Mouse (Mus musculus): Measurements from ENCODE around the gene Ifit2. TPM values are rescaled to one million over a fixed set of nuclear protein-coding genes. Genes with fewer than 3 reads are reported as not detected.
"Not testable (repeated sequence)": the region's sequence is repeated elsewhere in the genome, so short reads cannot be mapped to it uniquely, and the experiment has no call there.

The Ifit2 gene
- polyA plus RNA-seq, 1 experiment from 2014 or later = 9.0 TPM

GRCm38 (mm10) chr19:34556621-34557020 is 6.1 kb downstream of the Ifit2 start:
- H3K4me1 ChIP-seq (replicated peaks; ENCODE audit: control insufficient read depth, insufficient read depth, low read length) = peaks cover 6% of the 10 kb centered on the region; the same call in 1 of the 2 replicates
- no peak for ATAC-seq
- no peak overlapping the region for H3K4me2 ChIP-seq (ENCODE audit: low read length)
- no peaks in the 10 kb centered on the region for H3K36me3 ChIP-seq (ENCODE audit: control insufficient read depth, insufficient read depth)
- no peak overlapping the region for H3K4me3 ChIP-seq (replicated peaks; ENCODE audit: low read length)
- H3K27me3 ChIP-seq (replicated peaks; ENCODE audit: control insufficient read depth, insufficient read depth, low read length) = no peaks in the 10 kb centered on the region
- H3K9ac ChIP-seq (replicated peaks; ENCODE audit: low read depth, low read length) = no peak overlapping the region
- no peaks in the 10 kb centered on the region for H3K9me3 ChIP-seq (ENCODE audit: control insufficient read depth, low read length)
- 66% methylated on average over 3 of the region's 3 CpGs for WGBS
- no peak overlapping the region for H3K27ac ChIP-seq (ENCODE audit: low read length)

DNA sequence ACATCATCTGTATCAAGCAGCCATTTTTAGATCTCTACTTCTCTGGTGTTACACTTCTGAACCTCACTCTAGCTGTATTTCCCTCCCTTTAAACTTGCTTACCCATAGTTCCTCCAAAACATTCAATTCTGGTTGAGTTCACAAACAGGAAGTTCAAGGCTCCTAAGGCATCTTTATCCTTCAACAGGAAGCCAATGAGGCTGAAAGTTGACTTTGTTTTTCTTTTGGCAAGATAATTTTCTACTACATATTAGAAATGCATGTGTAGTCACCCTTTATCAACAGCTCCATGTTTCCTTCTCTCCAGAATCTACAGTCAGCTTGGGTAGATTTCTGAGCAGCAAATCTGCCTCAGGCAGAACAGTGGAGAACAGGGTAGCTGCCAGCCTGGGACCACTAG is 12.1 kb downstream of the Ifit2 start:
- Histone ChIP-seq H3K27me3 (replicated peaks; ENCODE audit: control insufficient read depth, insufficient read depth, low read length) (no peaks in the 10 kb centered on the region), H3K4me2 (ENCODE audit: low read length) (no peak overlapping the region), H3K36me3 (ENCODE audit: control insufficient read depth, insufficient read depth) (no peaks in the 10 kb centered on the region), H3K27ac (ENCODE audit: low read length) (no peak overlapping the region), H3K9ac (replicated peaks; ENCODE audit: low read depth, low read length) (no peak overlapping the region), H3K9me3 (ENCODE audit: control insufficient read depth, low read length) (no peaks in the 10 kb centered on the region), H3K4me3 (replicated peaks; ENCODE audit: low read length) (no peak overlapping the region), H3K4me1 (replicated peaks; ENCODE audit: control insufficient read depth, insufficient read depth, low read length) (no peaks in the 10 kb centered on the region)
- ATAC-seq = no peak

GRCm38 (mm10) chr19:34566178-34566784 is 15.8 kb downstream of the Ifit2 start:
- H3K4me1 ChIP-seq (replicated peaks; ENCODE audit: control insufficient read depth, insufficient read depth, low read length) = no peaks in the 10 kb centered on the region
- 70% methylated on average over 1 of the region's 1 CpGs for WGBS
- H3K27me3 ChIP-seq (replicated peaks; ENCODE audit: control insufficient read depth, insufficient read depth, low read length) = no peaks in the 10 kb centered on the region
- no peaks in the 10 kb centered on the region for H3K9me3 ChIP-seq (ENCODE audit: control insufficient read depth, low read length)
- no peak for ATAC-seq
- no peak overlapping the region for H3K4me3 ChIP-seq (replicated peaks; ENCODE audit: low read length)
- H3K9ac ChIP-seq (replicated peaks; ENCODE audit: low read depth, low read length) = no peak overlapping the region
- no peak overlapping the region for H3K4me2 ChIP-seq (ENCODE audit: low read length)
- no peaks in the 10 kb centered on the region for H3K36me3 ChIP-seq (ENCODE audit: control insufficient read depth, insufficient read depth)
- no peak overlapping the region for H3K27ac ChIP-seq (ENCODE audit: low read length)

GRCm38 (mm10) chr19:34568988-34569895 is 18.7 kb downstream of the Ifit2 start:
- WGBS = 81% methylated on average over 7 of the region's 7 CpGs
- Histone ChIP-seq H3K4me2 (ENCODE audit: low read length) (no peak overlapping the region), H3K4me1 (replicated peaks; ENCODE audit: control insufficient read depth, insufficient read depth, low read length) (no peaks in the 10 kb centered on the region), H3K4me3 (replicated peaks; ENCODE audit: low read length) (no peak overlapping the region), H3K9me3 (ENCODE audit: control insufficient read depth, low read length) (no peaks in the 10 kb centered on the region), H3K27ac (ENCODE audit: low read length) (no peak overlapping the region), H3K36me3 (ENCODE audit: control insufficient read depth, insufficient read depth) (no peaks in the 10 kb centered on the region), H3K27me3 (replicated peaks; ENCODE audit: control insufficient read depth, insufficient read depth, low read length) (no peaks in the 10 kb centered on the region), H3K9ac (replicated peaks; ENCODE audit: low read depth, low read length) (no peak overlapping the region)
- no peak for ATAC-seq

GRCm38 (mm10) chr19:34569896-34570476 is 19.5 kb downstream of the Ifit2 start:
- H3K9ac ChIP-seq (replicated peaks; ENCODE audit: low read depth, low read length) = no peak overlapping the region
- H3K9me3 ChIP-seq (ENCODE audit: control insufficient read depth, low read length) = no peaks in the 10 kb centered on the region
- no peaks in the 10 kb centered on the region for H3K4me1 ChIP-seq (replicated peaks; ENCODE audit: control insufficient read depth, insufficient read depth, low read length)
- H3K4me3 ChIP-seq (replicated peaks; ENCODE audit: low read length) = no peak overlapping the region
- no peaks in the 10 kb centered on the region for H3K27me3 ChIP-seq (replicated peaks; ENCODE audit: control insufficient read depth, insufficient read depth, low read length)
- no peaks in the 10 kb centered on the region for H3K36me3 ChIP-seq (ENCODE audit: control insufficient read depth, insufficient read depth)
- no peak overlapping the region for H3K27ac ChIP-seq (ENCODE audit: low read length)
- WGBS = 74% methylated on average over 4 of the region's 4 CpGs
- no peak for ATAC-seq
- H3K4me2 ChIP-seq (ENCODE audit: low read length) = no peak overlapping the region

- Histone ChIP-seq H3K9me3 (ENCODE audit: control insufficient read depth, low read length) (no peaks in the 10 kb centered on the region), H3K27ac (ENCODE audit: low read length) (no peak overlapping the region), H3K4me1 (replicated peaks; ENCODE audit: control insufficient read depth, insufficient read depth, low read length) (no peaks in the 10 kb centered on the region), H3K36me3 (ENCODE audit: control insufficient read depth, insufficient read depth) (no peaks in the 10 kb centered on the region), H3K4me3 (replicated peaks; ENCODE audit: low read length) (no peak overlapping the region), H3K9ac (replicated peaks; ENCODE audit: low read depth, low read length) (no peak overlapping the region), H3K27me3 (replicated peaks; ENCODE audit: control insufficient read depth, insufficient read depth, low read length) (no peaks in the 10 kb centered on the region), H3K4me2 (ENCODE audit: low read length) (no peak overlapping the region)
- ATAC-seq = no peak
- WGBS = 89% methylated on average over 1 of the region's 1 CpGs
Measured at GRCm38 (mm10) chr19:34571080-34571479, 20.6 kb downstream of the Ifit2 start.

DNA sequence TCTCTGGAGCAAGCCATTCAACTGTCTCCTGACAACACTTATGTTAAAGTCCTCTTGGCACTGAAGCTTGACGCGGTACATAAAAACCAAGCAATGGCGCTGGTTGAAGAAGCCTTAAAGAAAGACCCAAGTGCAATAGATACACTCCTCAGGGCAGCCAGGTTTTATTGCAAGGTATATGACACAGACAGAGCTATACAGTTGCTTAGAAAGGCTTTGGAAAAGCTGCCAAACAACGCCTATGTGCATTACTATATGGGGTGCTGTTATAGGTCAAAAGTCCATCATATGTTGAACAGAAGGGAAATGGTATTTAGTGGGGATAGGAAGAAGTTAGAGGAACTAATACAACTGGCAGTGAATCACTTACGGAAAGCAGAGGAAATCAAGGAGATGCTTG is 23.2 kb downstream of the Ifit2 start:
- no peak for ATAC-seq
- Histone ChIP-seq H3K4me3 (replicated peaks; ENCODE audit: low read length) (no peak overlapping the region), H3K9me3 (ENCODE audit: control insufficient read depth, low read length) (no peaks in the 10 kb centered on the region), H3K4me2 (ENCODE audit: low read length) (no peak overlapping the region), H3K27ac (ENCODE audit: low read length) (no peak overlapping the region), H3K9ac (replicated peaks; ENCODE audit: low read depth, low read length) (no peak overlapping the region), H3K36me3 (ENCODE audit: control insufficient read depth, insufficient read depth) (no peaks in the 10 kb centered on the region), H3K27me3 (replicated peaks; ENCODE audit: control insufficient read depth, insufficient read depth, low read length) (no peaks in the 10 kb centered on the region), H3K4me1 (replicated peaks; ENCODE audit: control insufficient read depth, insufficient read depth, low read length) (no peaks in the 10 kb centered on the region)
- WGBS = 94% methylated on average over 5 of the region's 5 CpGs

- H3K36me3 ChIP-seq (ENCODE audit: control insufficient read depth, insufficient read depth) = no peaks in the 10 kb centered on the region
- no peak overlapping the region for H3K4me3 ChIP-seq (replicated peaks; ENCODE audit: low read length)
- H3K4me1 ChIP-seq (replicated peaks; ENCODE audit: control insufficient read depth, insufficient read depth, low read length) = no peaks in the 10 kb centered on the region
- no peak for ATAC-seq
- no peak overlapping the region for H3K27ac ChIP-seq (ENCODE audit: low read length)
- no peak overlapping the region for H3K4me2 ChIP-seq (ENCODE audit: low read length)
- H3K27me3 ChIP-seq (replicated peaks; ENCODE audit: control insufficient read depth, insufficient read depth, low read length) = no peaks in the 10 kb centered on the region
- no peaks in the 10 kb centered on the region for H3K9me3 ChIP-seq (ENCODE audit: control insufficient read depth, low read length)
- WGBS = 73% methylated on average over 1 of the region's 1 CpGs
- H3K9ac ChIP-seq (replicated peaks; ENCODE audit: low read depth, low read length) = no peak overlapping the region
Measured at GRCm38 (mm10) chr19:34577121-34577520, 26.6 kb downstream of the Ifit2 start.

GRCm38 (mm10) chr19:34582696-34583095 is 32.2 kb downstream of the Ifit2 start:
- not testable (repeated sequence) for H3K4me3 ChIP-seq (replicated peaks; ENCODE audit: low read length); H3K9me3 ChIP-seq (ENCODE audit: control insufficient read depth, low read length); H3K27me3 ChIP-seq (replicated peaks; ENCODE audit: control insufficient read depth, insufficient read depth, low read length); H3K4me2 ChIP-seq (ENCODE audit: low read length); ATAC-seq; H3K9ac ChIP-seq (replicated peaks; ENCODE audit: low read depth, low read length); H3K4me1 ChIP-seq (replicated peaks; ENCODE audit: control insufficient read depth, insufficient read depth, low read length); H3K36me3 ChIP-seq (ENCODE audit: control insufficient read depth, insufficient read depth); H3K27ac ChIP-seq (ENCODE audit: low read length)
- 65% methylated on average over 2 of the region's 2 CpGs for WGBS

All from forebrain, embryonic 16.5 days (tissue).